In genomic region chr8:75023660-75024316, GRCm38 (mm10) we compare ENCODE assay signal across 10 mouse cellular contexts. TPM values are rescaled to one million over a fixed set of nuclear protein-coding genes. Genes with fewer than 3 reads are reported as not detected.
A peak's percentile ranks its signal among the peaks of the same experiment; 100 is the strongest.
DNase-seq lines count a peak whose midpoint lies in the region; ATAC-seq and TF ChIP-seq lines count a peak whose summit lies in the region.
"Had no signal": no experiment of that assay in that cellular context is flagged by ENCODE, and none has a peak within 500 bp of the region (broad histone marks: within the 10 kb centered on the region; RNA-seq: fewer than 3 reads in every experiment).

No protein-coding gene starts in this region.

- H3K36me3 ChIP-seq in kidney, embryonic 14.5 days (ENCODE audit: control insufficient read depth, insufficient read depth, low read length), result peaks cover 68% of the 10 kb centered on the region
- peaks cover 38% of the 10 kb centered on the region for H3K36me3 ChIP-seq in liver, postnatal 0 days (replicated peaks; ENCODE audit: insufficient read depth, low read length)

- H3K4me3 ChIP-seq in kidney, embryonic 14.5 days (ENCODE audit: low read length), result no peak overlapping the region
- H3K4me3 ChIP-seq in liver, postnatal 0 days (ENCODE audit: low read depth, low read length), result no peak overlapping the region
- H3K4me3 ChIP-seq: neural tube, embryonic 12.5 days had no signal

- no peak for TF ChIP-seq EP300 in liver, postnatal 0 days (IDR thresholded peaks at IDR 0.05; ENCODE audit: low read depth)

- no peaks in the 10 kb centered on the region for H3K4me1 ChIP-seq in kidney, embryonic 14.5 days (ENCODE audit: control insufficient read depth, insufficient read depth, low read length)
- H3K4me1 ChIP-seq in liver, postnatal 0 days (ENCODE audit: insufficient read depth), result no peaks in the 10 kb centered on the region; the same call in 1 of the 2 replicates
- H3K4me1 ChIP-seq: neural tube, embryonic 12.5 days had no signal

- H3K9ac ChIP-seq in kidney, embryonic 14.5 days (ENCODE audit: low read depth, low read length), result no peak overlapping the region
- H3K9ac ChIP-seq in liver, postnatal 0 days (replicated peaks), result no peak overlapping the region
- H3K9ac ChIP-seq: neural tube, embryonic 12.5 days had no signal

- ATAC-seq in kidney, embryonic 14.5 days (ENCODE audit: low FRiP score, low TSS enrichment), result no peak
- no peak for ATAC-seq in liver, postnatal 0 days

- no peak overlapping the region for H3K4me2 ChIP-seq in kidney, embryonic 14.5 days (replicated peaks; ENCODE audit: low read depth, low read length)
- no peak overlapping the region for H3K4me2 ChIP-seq in liver, postnatal 0 days (ENCODE audit: low read depth, low read length)
- H3K4me2 ChIP-seq: neural tube, embryonic 12.5 days had no signal

- WGBS in kidney, embryonic 14.5 days, result 91% methylated on average over 3 of the region's 3 CpGs
- 86% methylated on average over 3 of the region's 3 CpGs for WGBS in liver, postnatal 0 days (ENCODE audit: insufficient replicate concordance)

- no peaks in the 10 kb centered on the region for H3K9me3 ChIP-seq in kidney, embryonic 14.5 days (ENCODE audit: control insufficient read depth, low read length)
- H3K9me3 ChIP-seq in liver, postnatal 0 days (ENCODE audit: low read length), result no peaks in the 10 kb centered on the region
- H3K9me3 ChIP-seq: neural tube, embryonic 12.5 days had no signal

- no peaks in the 10 kb centered on the region for H3K27me3 ChIP-seq in kidney, embryonic 14.5 days (ENCODE audit: control insufficient read depth, insufficient read depth, low read length)
- no peaks in the 10 kb centered on the region for H3K27me3 ChIP-seq in liver, postnatal 0 days (ENCODE audit: insufficient read depth, low read length)
- H3K27me3 ChIP-seq: neural tube, embryonic 12.5 days had no signal

- DNase-seq in kidney, postnatal 36 days, result peak; percentile 20 to 60
- peak; percentile 25 to 27 for DNase-seq in B cell, adult 2 months
- DNase-seq in ES-CJ7 (ENCODE audit: low read depth, low spot score), result peak; percentile 74
- no peak for DNase-seq in liver, postnatal 0 days
- DNase-seq in right cerebral cortex, postnatal 4 days, result no peak
- no peak for DNase-seq in MN1 (ENCODE audit: low spot score)
- no peak for DNase-seq in spleen, adult 12 weeks (ENCODE audit: low spot score)
- DNase-seq: cerebellum, adult 11 months had no signal

- peak; percentile 62 for TF ChIP-seq CTCF in liver, postnatal 0 days (IDR thresholded peaks at IDR 0.05; ENCODE audit: low read depth)

- no peak overlapping the region for H3K27ac ChIP-seq in kidney, embryonic 14.5 days (ENCODE audit: low read depth, low read length)
- no peak overlapping the region for H3K27ac ChIP-seq in liver, postnatal 0 days (ENCODE audit: low read depth)
- H3K27ac ChIP-seq: neural tube, embryonic 12.5 days had no signal

RNA-seq across cellular contexts. Expression of gene Tom1, which starts 9.7 kb away (rescaled TPM):
- polyA plus RNA-seq in kidney, embryonic 14.5 days (2014; fragmentation: Nextera tagmentation; extraction: Ambion mirVana), result 20.1 and 29.1 TPM in 2 replicates
- 16.6 and 17.9 TPM in 2 replicates for polyA plus RNA-seq in liver, postnatal 0 days (2015; fragmentation: Nextera tagmentation; extraction: Ambion mirVana)

RNA-seq across cellular contexts. Expression of gene Hmgxb4, which starts 30.6 kb away (rescaled TPM):
- polyA plus RNA-seq in kidney, embryonic 14.5 days (2014; fragmentation: Nextera tagmentation; extraction: Ambion mirVana), result 45.6 and 55.4 TPM in 2 replicates
- polyA plus RNA-seq in liver, postnatal 0 days (2015; fragmentation: Nextera tagmentation; extraction: Ambion mirVana), result 5.5 and 6.6 TPM in 2 replicates

Comparison
In these comparisons a context has a peak if more than half of its experiments do, and no peak if none do; other contexts are left out.
1. DNase-seq: peak in kidney, postnatal 36 days (2 of 2), B cell, adult 2 months (2 of 2) and ES-CJ7 (single experiment); none in liver, postnatal 0 days (single experiment), right cerebral cortex, postnatal 4 days (single experiment), MN1 (single experiment) and spleen, adult 12 weeks (single experiment).